Mouse (Mus musculus) midbrain, embryonic 10.5 days (tissue): ENCODE data around the gene Slc37a3. TPM values are rescaled to one million over a fixed set of nuclear protein-coding genes. Genes with fewer than 3 reads are reported as not detected.
A peak's percentile ranks its signal among the peaks of the same experiment; 100 is the strongest.
"Not testable (repeated sequence)": the region's sequence is repeated elsewhere in the genome, so short reads cannot be mapped to it uniquely, and the experiment has no call there.

Experiments
- DNase-seq: peaks from one replicate; pipeline ENCODE4 v3.0.0-alpha.2; 2017; ENCODE audit warnings: low spot score
- H3K27ac ChIP-seq: fragments of 300-500 bp; sonication (generic); replicated peaks from 2 replicates; pipeline ENCODE4 v1.5.1; 2016; ENCODE audit warnings: mild to moderate bottlenecking
- H3K27me3 ChIP-seq: fragments of 300-500 bp; sonication (generic); 2 replicates; pipeline ENCODE4 v1.6.1; 2016; ENCODE audit warnings: low read depth, mild to moderate bottlenecking; ENCODE audit not compliant: poor library complexity, severe bottlenecking
- H3K36me3 ChIP-seq: fragments of 300-500 bp; sonication (generic); 2 replicates; pipeline ENCODE4 v1.6.1; 2016; ENCODE audit warnings: mild to moderate bottlenecking, moderate library complexity
- H3K4me1 ChIP-seq: fragments of 300-500 bp; sonication (generic); 2 replicates; pipeline ENCODE4 v1.6.1; 2016
- H3K4me3 ChIP-seq: fragments of 300-500 bp; sonication (generic); 2 replicates; pipeline ENCODE4 v1.5.1; 2016; ENCODE audit warnings: mild to moderate bottlenecking, moderate library complexity
- H3K9me3 ChIP-seq: fragments of 300-500 bp; sonication (generic); replicated peaks from 2 replicates; pipeline ENCODE4 v1.6.1; 2016; ENCODE audit warnings: mild to moderate bottlenecking
- WGBS: fragments of 180-500 bp; shearing (Covaris S2); methylation state at CpG from one replicate; pipeline ENCODE4 v1.1.7; 2016; 5-methylcytosine and 5-hydroxymethylcytosine counted together
- polyA plus RNA-seq: library from polyadenylated mRNA; unstranded; fragments of >200 nt; fragmentation: Nextera tagmentation; extraction: Ambion mirVana; gene quantifications from 2 replicates; pipeline ENCODE4 v1.2.1, GENCODE M21; 2016

Slc37a3 gene
- polyA plus RNA-seq, 1 experiment from 2014 or later: 45.3 TPM

DNA sequence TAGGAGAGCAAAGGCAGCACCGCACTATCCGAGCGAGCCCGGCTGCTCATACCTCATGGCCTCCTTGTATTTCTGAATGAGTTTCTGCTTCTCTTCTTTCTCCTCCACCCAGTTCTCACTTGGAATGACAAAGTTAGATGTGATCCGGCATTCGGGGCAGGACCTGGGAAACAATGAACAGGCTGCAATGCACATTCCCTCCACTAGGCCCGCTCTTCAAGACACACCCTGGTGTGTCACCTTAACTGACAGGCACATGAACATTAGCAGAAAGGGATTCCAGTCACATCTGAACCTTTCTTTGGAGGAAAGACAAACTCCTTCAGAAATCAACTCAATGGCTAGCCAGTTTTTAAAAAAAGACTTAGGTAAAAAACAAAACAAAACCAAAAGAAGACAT is 22.9 kb upstream of the Slc37a3 start:
- Histone ChIP-seq H3K27ac (no peak overlapping the region), H3K9me3 (no peaks in the 10 kb centered on the region), H3K27me3 (no peaks in the 10 kb centered on the region), H3K4me3 (no peak overlapping the region), H3K4me1 (no peaks in the 10 kb centered on the region), H3K36me3 (peaks cover 97% of the 10 kb centered on the region)
- peak; percentile 51 for DNase-seq
- 69% methylated on average over 7 of the region's 7 CpGs for WGBS

DNA sequence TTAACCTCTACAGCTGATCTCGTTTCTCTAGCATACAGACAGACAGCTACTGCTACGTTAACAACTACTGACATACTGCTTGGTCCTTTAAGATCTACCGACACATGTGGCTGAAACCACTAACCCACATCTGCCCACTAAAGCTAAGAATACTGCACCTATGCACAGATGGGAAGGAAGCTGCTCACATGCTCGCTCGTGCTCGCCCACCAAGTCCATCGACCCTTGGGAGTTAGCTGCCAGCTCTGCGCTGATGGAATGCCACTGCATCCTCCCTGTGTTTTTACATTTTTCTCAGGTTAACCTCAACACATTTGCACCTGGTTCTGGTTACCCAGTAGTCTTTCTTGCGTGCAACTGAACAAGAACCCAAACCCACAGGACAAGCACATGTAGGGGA is 20.9 kb upstream of the Slc37a3 start:
- Histone ChIP-seq H3K9me3 (no peaks in the 10 kb centered on the region), H3K36me3 (peaks cover 81% of the 10 kb centered on the region), H3K4me1 (no peaks in the 10 kb centered on the region), H3K4me3 (no peak overlapping the region), H3K27me3 (no peaks in the 10 kb centered on the region), H3K27ac (no peak overlapping the region)
- WGBS: 96% methylated on average over 9 of the region's 9 CpGs
- DNase-seq: no peak

DNA sequence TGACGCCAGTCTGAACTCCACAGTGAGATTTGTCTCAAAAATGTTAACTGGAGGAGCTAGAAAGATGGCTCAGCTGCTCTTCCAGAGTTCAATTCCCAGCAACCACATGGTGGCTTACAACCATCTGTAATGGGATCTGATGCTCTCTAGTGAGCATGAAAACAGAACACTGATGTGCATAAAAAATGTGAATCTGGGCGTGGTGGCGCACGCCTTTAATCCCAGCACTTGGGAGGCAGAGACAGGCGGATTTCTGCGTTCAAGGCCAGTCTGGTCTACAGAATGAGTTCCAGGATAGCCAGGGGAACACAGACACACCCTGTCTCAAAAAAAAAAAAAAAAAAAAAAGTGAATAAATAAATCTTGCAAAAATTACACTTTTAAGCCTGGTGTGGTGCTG is 19.6 kb upstream of the Slc37a3 start:
- no peaks in the 10 kb centered on the region for H3K27me3 ChIP-seq
- no peaks in the 10 kb centered on the region for H3K4me1 ChIP-seq
- no peak overlapping the region for H3K27ac ChIP-seq
- H3K4me3 ChIP-seq: no peak overlapping the region
- peaks cover 69% of the 10 kb centered on the region for H3K36me3 ChIP-seq
- no peaks in the 10 kb centered on the region for H3K9me3 ChIP-seq
- DNase-seq: no peak
- 94% methylated on average over 6 of the region's 6 CpGs for WGBS

DNA sequence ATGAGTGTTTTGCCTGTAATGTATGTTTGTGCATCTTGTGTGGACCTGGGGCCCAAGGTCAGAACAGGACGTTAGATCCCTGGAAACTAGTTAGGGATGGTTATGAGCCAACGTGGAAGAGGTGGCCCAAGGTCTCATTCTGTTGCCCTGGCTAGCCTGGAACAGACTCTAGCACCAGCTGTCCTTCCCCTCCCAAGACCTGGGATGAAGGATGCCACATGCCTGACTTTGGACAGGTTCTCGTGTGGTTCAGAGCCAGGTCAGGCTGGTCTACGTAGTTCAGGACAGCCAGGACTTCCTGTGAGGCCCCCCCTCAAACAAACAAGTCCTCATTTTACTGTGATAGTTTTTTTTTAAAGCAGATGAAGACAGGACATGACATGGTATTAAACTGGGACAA is 18.4 kb upstream of the Slc37a3 start:
- H3K9me3 ChIP-seq: no peaks in the 10 kb centered on the region
- H3K4me3 ChIP-seq: no peak overlapping the region
- WGBS: 92% methylated on average over 4 of the region's 4 CpGs
- H3K4me1 ChIP-seq: no peaks in the 10 kb centered on the region
- peaks cover 60% of the 10 kb centered on the region for H3K36me3 ChIP-seq
- H3K27me3 ChIP-seq: no peaks in the 10 kb centered on the region
- DNase-seq: no peak
- no peak overlapping the region for H3K27ac ChIP-seq

DNA sequence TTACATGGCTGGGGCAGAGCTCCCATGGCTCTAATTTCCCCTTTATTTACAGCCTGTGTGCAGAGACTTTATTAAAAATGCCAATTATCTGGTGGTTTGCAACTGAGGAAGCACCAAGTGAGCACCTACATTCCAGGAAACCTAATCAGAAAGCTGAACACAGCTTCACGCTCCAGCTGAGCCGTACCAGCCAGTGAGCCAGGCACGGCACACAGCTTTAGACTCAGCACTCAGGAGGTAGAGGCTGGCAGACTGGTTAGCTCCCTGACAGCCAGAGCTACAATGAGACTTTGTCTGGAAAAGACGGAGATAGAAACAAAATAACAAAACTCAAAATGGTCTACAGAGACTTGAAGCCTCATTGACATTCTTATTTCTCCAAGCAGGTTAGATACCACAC is 18.0 kb upstream of the Slc37a3 start:
- no peak for DNase-seq
- Histone ChIP-seq H3K27me3 (no peaks in the 10 kb centered on the region), H3K4me3 (no peak overlapping the region), H3K4me1 (no peaks in the 10 kb centered on the region), H3K36me3 (peaks cover 60% of the 10 kb centered on the region), H3K9me3 (no peaks in the 10 kb centered on the region), H3K27ac (no peak overlapping the region)
- WGBS: 93% methylated on average over 4 of the region's 4 CpGs

DNA sequence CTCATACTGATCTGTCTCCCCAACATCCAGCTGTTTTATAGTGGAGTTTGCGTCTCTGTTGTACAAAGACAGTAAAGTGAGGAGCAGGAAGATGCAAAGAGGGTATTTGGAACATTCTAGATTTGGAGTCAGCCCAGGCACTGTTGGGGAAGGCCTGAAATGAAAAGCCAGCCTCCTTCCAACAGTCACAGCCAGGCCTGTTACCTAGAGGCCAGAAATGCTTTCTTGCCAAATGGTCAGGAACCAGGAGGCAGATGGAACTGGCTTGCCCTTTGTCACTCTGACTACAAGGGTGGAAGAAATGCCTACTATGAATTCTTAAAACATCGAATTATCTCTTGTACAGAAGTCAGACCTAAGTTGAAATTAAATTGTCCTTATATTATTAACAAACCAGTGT is 12.5 kb upstream of the Slc37a3 start:
- Histone ChIP-seq H3K4me1 (no peaks in the 10 kb centered on the region), H3K36me3 (peaks cover 9% of the 10 kb centered on the region), H3K27me3 (no peaks in the 10 kb centered on the region), H3K27ac (no peak overlapping the region), H3K4me3 (no peak overlapping the region), H3K9me3 (no peaks in the 10 kb centered on the region)
- 94% methylated on average over 2 of the region's 2 CpGs for WGBS
- no peak for DNase-seq

DNA sequence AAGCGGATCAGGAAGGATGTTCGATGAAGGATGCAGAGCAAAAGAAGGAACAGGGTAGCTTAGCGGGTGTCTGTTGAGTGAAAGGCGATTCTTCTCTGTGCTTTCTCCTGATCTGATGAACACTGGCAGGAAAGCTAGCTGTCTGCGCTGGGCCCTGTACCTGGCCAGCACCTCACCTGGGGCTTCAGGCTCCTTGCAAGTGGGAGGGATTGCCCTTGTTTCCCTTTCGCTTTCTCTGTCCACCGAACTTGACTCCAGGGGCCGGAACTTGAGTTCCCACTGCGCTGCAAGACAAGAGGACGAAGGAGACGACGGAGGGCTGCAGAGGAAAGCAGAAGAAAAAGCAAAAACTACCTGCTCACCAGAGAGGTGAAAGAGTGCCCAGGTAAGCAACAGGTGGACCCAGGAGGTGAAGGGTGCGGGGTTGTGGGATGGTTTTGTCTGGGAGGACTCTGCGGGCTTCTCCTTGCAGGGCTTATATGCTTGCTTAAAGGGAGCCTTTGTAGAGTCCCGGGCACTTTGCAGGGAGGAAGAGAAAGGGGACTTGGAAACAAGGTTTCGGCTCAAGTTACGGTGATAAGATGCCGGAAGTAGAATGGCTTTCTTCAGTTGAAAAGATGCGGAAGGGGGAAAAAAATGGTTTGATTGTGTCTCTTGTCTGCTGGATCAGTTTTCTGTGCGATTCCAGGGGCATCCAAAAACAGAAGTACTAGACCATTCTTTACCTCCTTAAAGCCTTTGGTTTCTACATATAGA is 3.8 kb upstream of the Slc37a3 start, which contains the start of gene Rab19:
Gene Rab19 (plus strand): TSS at position 51 of the 756 bp plus-strand sequence.
- Histone ChIP-seq H3K27me3 (peaks cover 35% of the 10 kb centered on the region), H3K36me3 (no peaks in the 10 kb centered on the region), H3K27ac (no peak within 1 kb of the TSS), H3K9me3 (no peaks in the 10 kb centered on the region), H3K4me1 (peaks cover 29% of the 10 kb centered on the region), H3K4me3 (peak within 1 kb of the TSS; percentile 43)
- DNase-seq: peak; percentile 27
- WGBS: 8% methylated on average over 20 of the region's 20 CpGs

DNA sequence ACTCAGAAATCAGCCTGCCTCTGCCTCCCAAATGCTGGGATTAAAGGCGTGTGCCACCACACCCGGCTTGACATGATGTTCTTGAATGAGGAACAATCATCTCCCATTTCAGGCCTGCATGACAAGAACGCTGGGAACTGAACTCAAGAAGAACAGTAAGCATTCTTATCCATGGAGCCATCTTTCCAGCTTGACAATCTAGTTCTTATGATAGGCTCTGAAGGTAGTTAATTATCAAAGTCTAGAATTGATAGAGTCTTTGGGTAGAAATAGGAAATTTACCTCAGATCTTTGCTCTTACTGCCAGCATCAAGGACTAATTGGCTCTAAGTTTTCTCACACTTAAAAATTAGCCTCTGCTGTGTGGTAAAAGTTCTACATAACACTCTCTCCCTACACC is 2.8 kb upstream of the Slc37a3 start:
- WGBS: 94% methylated on average over 3 of the region's 3 CpGs
- no peak overlapping the region for H3K4me3 ChIP-seq
- no peak for DNase-seq
- no peak overlapping the region for H3K27ac ChIP-seq
- no peaks in the 10 kb centered on the region for H3K36me3 ChIP-seq
- no peaks in the 10 kb centered on the region for H3K9me3 ChIP-seq
- H3K27me3 ChIP-seq: peaks cover 35% of the 10 kb centered on the region
- H3K4me1 ChIP-seq: peaks cover 37% of the 10 kb centered on the region

DNA sequence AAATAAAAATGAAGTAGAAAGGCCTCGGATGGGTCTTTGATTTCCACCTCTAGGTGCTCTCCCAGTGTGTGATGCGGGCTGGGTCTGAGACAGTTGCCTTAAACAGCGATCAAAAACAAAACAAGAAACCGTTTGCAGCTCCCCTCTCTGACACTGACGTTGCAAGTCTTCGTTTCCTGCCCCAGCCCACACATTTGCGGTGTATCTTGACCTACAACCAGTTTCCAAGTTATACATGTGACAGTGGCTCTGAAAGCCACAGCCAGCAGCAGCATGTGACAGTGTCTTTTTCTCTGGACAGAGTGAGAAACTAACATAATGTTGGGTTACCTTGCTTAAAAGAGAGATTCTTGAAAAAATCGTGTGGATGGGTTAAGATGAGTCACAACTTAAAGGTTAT is 2.3 kb upstream of the Slc37a3 start:
- DNase-seq: no peak
- no peak overlapping the region for H3K4me3 ChIP-seq
- peaks cover 35% of the 10 kb centered on the region for H3K27me3 ChIP-seq
- H3K27ac ChIP-seq: no peak overlapping the region
- peaks cover 37% of the 10 kb centered on the region for H3K4me1 ChIP-seq
- H3K9me3 ChIP-seq: no peaks in the 10 kb centered on the region
- WGBS: 82% methylated on average over 8 of the region's 8 CpGs
- peaks cover 4% of the 10 kb centered on the region for H3K36me3 ChIP-seq

DNA sequence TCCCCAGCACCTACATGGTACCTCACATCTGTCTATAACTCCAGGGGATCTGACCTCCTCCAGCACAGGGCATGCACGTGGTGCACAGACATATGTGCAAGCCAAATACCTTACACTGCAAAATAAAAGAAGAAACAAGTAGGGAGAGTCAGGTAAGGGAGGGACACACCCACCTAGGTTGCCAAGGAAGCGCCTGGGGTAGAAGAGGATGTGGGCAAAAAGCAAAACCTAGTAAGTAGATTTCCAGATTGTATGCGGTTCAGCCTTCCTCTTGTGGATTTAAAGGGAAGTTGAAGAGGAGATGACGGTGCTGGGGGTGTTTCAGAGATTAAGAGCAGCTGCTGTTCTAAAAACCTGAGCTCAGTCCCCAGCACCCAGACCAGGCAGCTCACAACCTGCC is 1.7 kb upstream of the Slc37a3 start:
- DNase-seq: no peak
- H3K36me3 ChIP-seq: peaks cover 9% of the 10 kb centered on the region
- no peak overlapping the region for H3K27ac ChIP-seq
- H3K9me3 ChIP-seq: no peaks in the 10 kb centered on the region
- WGBS: 60% methylated on average over 4 of the region's 4 CpGs
- H3K27me3 ChIP-seq: peaks cover 35% of the 10 kb centered on the region
- H3K4me1 ChIP-seq: peaks cover 37% of the 10 kb centered on the region
- no peak overlapping the region for H3K4me3 ChIP-seq

DNA sequence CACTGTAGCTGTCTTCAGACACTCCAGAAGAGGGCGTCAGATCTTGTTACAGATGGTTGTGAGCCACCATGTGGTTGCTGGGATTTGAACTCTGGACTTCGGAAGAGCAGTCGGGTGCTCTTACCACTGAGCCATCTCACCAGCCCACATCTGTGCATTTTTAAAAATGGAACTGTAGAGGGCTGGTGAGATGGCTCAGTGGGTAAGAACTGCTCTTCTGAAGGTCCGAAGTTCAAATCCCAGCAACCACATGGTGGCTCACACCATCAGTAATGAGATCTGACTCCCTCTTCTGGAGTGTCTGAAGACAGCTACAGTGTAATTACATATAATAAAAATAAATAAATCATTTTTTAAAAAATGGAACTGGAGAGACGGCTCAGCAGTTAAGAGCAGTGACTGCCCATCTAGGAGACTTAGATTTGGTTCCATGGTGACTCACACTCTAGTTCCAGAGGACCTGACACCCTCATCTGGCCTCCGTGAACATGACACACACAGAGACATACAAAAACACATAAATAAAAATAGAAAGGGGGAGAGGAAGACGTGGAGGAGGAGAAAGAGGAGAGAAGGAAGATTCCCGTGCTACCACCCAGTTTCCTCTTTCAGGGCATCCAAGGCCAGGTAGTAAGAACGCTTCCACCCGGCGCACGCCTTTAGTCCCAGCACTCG is 823 bp upstream of the Slc37a3 start:
- Histone ChIP-seq H3K27me3 (peaks cover 35% of the 10 kb centered on the region), H3K4me1 (peaks cover 37% of the 10 kb centered on the region), H3K36me3 (peaks cover 16% of the 10 kb centered on the region)
- H3K4me3 ChIP-seq, H3K27ac ChIP-seq, DNase-seq, H3K9me3 ChIP-seq: not testable (repeated sequence)
- 78% methylated on average over 13 of the region's 13 CpGs for WGBS

DNA sequence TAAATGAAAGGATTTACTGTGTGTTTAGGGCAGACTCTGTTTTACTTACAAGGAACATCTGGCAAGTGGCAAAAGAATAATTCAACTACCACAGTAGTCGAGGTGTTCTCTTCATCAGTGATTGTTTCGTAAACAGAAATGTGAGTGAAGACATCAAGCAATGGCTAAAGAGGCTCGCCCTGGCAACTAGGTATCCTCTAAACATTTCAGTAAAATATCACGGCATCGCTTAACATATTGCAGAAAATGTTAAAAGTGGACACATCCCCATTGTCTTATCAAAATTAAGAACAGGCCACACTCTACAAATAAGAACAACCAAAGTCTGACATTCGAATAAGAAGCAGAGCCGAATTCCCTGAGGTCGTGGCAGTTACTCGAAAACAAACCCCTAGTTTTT is 700 bp downstream of the Slc37a3 start:
- H3K27ac ChIP-seq: peak overlapping the region; percentile 94

DNA sequence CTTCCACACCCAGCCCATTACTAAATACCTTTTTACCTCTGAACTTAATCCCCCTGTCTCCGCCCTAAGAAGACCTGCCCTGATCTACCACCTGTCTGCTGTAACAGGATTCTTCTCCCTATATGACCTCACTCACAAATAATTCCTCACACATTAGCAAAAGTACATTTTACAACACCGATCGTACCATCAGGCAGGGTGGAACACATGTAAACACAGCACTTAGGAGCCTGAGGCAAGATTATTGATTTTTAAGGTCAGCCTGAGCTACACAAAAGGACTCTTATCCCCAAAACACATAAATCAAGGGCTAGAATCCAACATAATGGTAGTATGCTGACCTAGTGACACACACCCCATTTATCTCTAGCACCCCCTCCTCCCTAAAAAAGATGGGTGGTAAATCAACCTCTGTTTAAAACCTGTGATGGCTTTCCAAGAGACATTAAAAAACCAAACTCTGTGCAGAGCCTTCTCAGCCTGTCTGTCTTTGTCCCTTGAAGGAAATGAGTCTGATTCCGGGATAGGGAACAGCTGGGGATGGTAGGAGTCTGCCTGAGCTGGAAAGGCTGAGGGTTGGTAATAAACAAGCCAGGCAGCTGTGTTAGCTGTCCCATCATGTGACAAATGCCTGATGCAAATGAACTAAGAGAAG is 4.0 kb downstream of the Slc37a3 start:
- H3K9me3 ChIP-seq: no peaks in the 10 kb centered on the region
- H3K36me3 ChIP-seq: peaks cover 28% of the 10 kb centered on the region
- DNase-seq: no peak
- no peak overlapping the region for H3K27ac ChIP-seq
- H3K27me3 ChIP-seq: no peaks in the 10 kb centered on the region; the same call in 1 of the 2 replicates
- 93% methylated on average over 4 of the region's 4 CpGs for WGBS
- H3K4me1 ChIP-seq: peaks cover 29% of the 10 kb centered on the region
- no peak overlapping the region for H3K4me3 ChIP-seq

More for the DNA sequence above, 700 bp downstream of the Slc37a3 start:
- Histone ChIP-seq H3K4me1 (peaks cover 38% of the 10 kb centered on the region), H3K36me3 (peaks cover 19% of the 10 kb centered on the region), H3K9me3 (no peaks in the 10 kb centered on the region), H3K27me3 (peaks cover 31% of the 10 kb centered on the region), H3K4me3 (peak overlapping the region; percentile 98)
- WGBS: 30% methylated on average over 9 of the region's 9 CpGs
- DNase-seq: no peak
